Mouse (Mus musculus): ENCODE results near the gene Cpne5. TPM values are rescaled to one million over a fixed set of nuclear protein-coding genes. Genes with fewer than 3 reads are reported as not detected.

Gene Cpne5
- polyA plus RNA-seq, 1 experiment from 2014 or later = 0.93 TPM

DNA sequence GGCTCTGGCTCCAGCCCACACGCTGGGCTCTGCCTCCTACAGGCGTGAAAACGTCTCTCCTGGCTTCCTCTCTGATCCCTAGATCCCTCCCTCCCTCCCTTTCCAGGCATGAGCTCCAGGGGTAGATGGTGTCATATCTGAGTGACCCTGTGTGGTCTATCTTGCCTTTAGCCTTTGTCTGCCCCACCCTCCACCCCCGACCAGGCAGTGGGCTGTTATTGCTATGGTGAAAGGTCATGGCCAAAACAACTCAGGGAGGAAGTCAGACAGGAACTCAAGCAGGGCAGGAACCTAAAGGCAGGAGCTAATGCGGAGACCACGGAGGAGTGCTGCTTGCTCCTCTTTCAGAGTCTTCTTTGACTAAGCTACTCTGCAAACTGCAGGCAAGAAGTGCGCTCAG is 26.1 kb downstream of the Cpne5 start:
- H3K9me3 ChIP-seq (ENCODE audit: control insufficient read depth, low read length) = no peaks in the 10 kb centered on the region
- H3K4me3 ChIP-seq (ENCODE audit: low read depth, low read length) = no peak overlapping the region
- H3K9ac ChIP-seq (ENCODE audit: low read depth, low read length) = no peak overlapping the region
- 40% methylated on average over 7 of the region's 7 CpGs for WGBS
- no peaks in the 10 kb centered on the region; the same call in 1 of the 2 replicates for H3K27me3 ChIP-seq (replicated peaks; ENCODE audit: control insufficient read depth, insufficient read depth, low read length)
- no peak overlapping the region for H3K27ac ChIP-seq (ENCODE audit: low read depth, low read length)
- no peak overlapping the region for H3K4me2 ChIP-seq
- ATAC-seq (replicated peaks; ENCODE audit: low FRiP score) (no peak), DNase-seq (ENCODE audit: low spot score) (no peak)
- H3K36me3 ChIP-seq (ENCODE audit: control insufficient read depth, insufficient read depth, low read length) = no peaks in the 10 kb centered on the region
- no peaks in the 10 kb centered on the region for H3K4me1 ChIP-seq (replicated peaks; ENCODE audit: control insufficient read depth, insufficient read depth, low read length)

DNA sequence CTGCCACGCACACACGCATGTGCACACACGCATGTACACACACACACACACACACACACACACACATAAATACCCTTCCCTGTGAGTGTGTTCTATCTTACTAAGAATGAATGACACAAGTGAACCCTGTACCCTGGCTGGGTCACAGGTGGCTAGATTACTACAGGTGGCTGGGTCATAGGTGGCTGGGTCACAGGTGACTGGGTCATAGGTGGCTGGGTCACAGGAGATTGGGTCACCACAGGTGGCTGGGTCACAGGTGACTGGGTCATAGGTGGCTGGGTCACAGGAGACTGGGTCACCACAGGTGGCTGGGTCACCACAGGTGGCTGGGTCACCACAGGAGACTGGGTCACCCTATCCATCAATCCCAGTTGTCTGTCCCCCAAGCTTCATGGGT is 27.9 kb downstream of the Cpne5 start:
- H3K9me3 ChIP-seq (ENCODE audit: control insufficient read depth, low read length) = no peaks in the 10 kb centered on the region
- H3K9ac ChIP-seq (ENCODE audit: low read depth, low read length) = no peak overlapping the region
- no peaks in the 10 kb centered on the region; the same call in 1 of the 2 replicates for H3K27me3 ChIP-seq (replicated peaks; ENCODE audit: control insufficient read depth, insufficient read depth, low read length)
- ATAC-seq (replicated peaks; ENCODE audit: low FRiP score) = no peak
- H3K27ac ChIP-seq (ENCODE audit: low read depth, low read length) = no peak overlapping the region
- H3K4me3 ChIP-seq (ENCODE audit: low read depth, low read length) = no peak overlapping the region
- no peaks in the 10 kb centered on the region for H3K36me3 ChIP-seq (ENCODE audit: control insufficient read depth, insufficient read depth, low read length)
- H3K4me2 ChIP-seq = no peak overlapping the region
- no peaks in the 10 kb centered on the region for H3K4me1 ChIP-seq (replicated peaks; ENCODE audit: control insufficient read depth, insufficient read depth, low read length)
- no peak for DNase-seq (ENCODE audit: low spot score)
- 89% methylated on average over 3 of the region's 3 CpGs for WGBS

DNA sequence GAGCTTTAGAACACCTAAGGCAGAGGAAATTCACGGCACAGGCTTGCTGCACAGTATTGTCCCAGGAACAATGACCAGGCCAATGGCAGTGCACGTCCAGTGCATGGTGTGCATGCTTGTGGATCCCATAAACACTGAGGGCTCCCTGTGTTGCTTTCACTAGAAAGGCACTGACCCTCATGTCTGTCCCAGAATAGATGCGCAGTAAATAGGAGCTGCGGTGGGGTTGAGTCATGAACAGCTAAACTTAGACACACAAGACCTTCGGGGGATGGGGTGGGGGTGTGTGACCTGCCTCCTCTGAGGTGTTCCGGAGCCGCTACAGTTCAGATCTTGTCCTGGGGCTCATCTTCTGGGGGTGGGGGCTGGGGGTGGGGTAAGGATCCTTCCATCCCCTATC is 31.9 kb downstream of the Cpne5 start:
- no peaks in the 10 kb centered on the region for H3K9me3 ChIP-seq (ENCODE audit: control insufficient read depth, low read length)
- H3K9ac ChIP-seq (ENCODE audit: low read depth, low read length) = no peak overlapping the region
- H3K36me3 ChIP-seq (ENCODE audit: control insufficient read depth, insufficient read depth, low read length) = no peaks in the 10 kb centered on the region
- no peaks in the 10 kb centered on the region; the same call in 1 of the 2 replicates for H3K27me3 ChIP-seq (replicated peaks; ENCODE audit: control insufficient read depth, insufficient read depth, low read length)
- ATAC-seq (replicated peaks; ENCODE audit: low FRiP score) (no peak), DNase-seq (ENCODE audit: low spot score) (no peak)
- WGBS = 82% methylated on average over 7 of the region's 7 CpGs
- no peaks in the 10 kb centered on the region for H3K4me1 ChIP-seq (replicated peaks; ENCODE audit: control insufficient read depth, insufficient read depth, low read length)
- no peak overlapping the region for H3K4me2 ChIP-seq
- H3K27ac ChIP-seq (ENCODE audit: low read depth, low read length) = no peak overlapping the region
- H3K4me3 ChIP-seq (ENCODE audit: low read depth, low read length) = no peak overlapping the region

DNA sequence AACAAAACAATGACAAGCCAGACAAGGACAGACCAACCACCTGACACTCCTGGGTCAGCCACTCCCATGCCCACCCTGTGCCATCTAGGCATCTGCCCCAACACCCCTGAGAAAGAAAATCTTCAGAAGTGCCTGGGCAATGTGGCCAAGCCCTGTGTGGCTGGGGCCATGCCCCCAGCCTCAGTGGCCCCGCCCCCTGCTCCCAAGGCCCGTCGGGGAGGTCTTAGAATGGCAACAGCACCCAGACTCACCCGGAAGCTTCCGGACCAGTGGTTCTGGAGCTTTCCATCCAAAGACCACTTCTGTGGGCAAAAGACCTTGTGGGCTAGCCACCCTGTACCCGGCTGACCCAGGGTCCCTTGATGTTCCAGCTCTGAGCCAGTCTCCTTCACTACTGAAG is 35.4 kb downstream of the Cpne5 start:
- 82% methylated on average over 6 of the region's 6 CpGs for WGBS

DNA sequence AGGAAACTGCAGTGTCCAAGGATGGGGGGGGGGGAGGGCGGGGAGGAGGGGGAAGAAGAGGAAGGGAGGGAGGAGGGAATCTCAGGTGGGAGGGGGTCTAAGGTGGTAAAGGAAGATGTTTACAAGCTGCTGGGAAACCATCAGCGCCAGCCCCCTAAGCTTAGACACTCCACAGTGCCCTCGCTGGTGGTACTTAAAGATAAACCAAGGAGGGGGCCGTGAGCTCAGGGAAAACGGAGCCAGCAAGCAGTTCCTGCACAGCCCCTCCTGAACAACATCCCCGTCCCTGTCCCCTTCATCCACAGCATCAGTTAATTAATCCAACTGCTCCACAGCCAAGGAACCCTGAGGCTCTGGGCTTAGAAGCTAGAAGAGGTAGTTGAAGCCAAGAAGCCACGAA is 38.1 kb downstream of the Cpne5 start:
- ATAC-seq (replicated peaks; ENCODE audit: low FRiP score) = no peak
- H3K27ac ChIP-seq (ENCODE audit: low read depth, low read length) = no peak overlapping the region
- WGBS = 42% methylated on average over 6 of the region's 7 CpGs
- H3K9me3 ChIP-seq (ENCODE audit: control insufficient read depth, low read length) = no peaks in the 10 kb centered on the region
- no peak for DNase-seq (ENCODE audit: low spot score)
- no peaks in the 10 kb centered on the region for H3K36me3 ChIP-seq (ENCODE audit: control insufficient read depth, insufficient read depth, low read length)
- no peaks in the 10 kb centered on the region; the same call in 1 of the 2 replicates for H3K27me3 ChIP-seq (replicated peaks; ENCODE audit: control insufficient read depth, insufficient read depth, low read length)
- no peak overlapping the region for H3K4me3 ChIP-seq (ENCODE audit: low read depth, low read length)
- no peak overlapping the region for H3K9ac ChIP-seq (ENCODE audit: low read depth, low read length)
- no peaks in the 10 kb centered on the region; the same call in 1 of the 2 replicates for H3K4me1 ChIP-seq (replicated peaks; ENCODE audit: control insufficient read depth, insufficient read depth, low read length)
- H3K4me2 ChIP-seq = no peak overlapping the region

More for the DNA sequence above, 35.4 kb downstream of the Cpne5 start:
- Histone ChIP-seq H3K9ac (ENCODE audit: low read depth, low read length) (no peak overlapping the region), H3K27ac (ENCODE audit: low read depth, low read length) (no peak overlapping the region), H3K4me1 (replicated peaks; ENCODE audit: control insufficient read depth, insufficient read depth, low read length) (no peaks in the 10 kb centered on the region), H3K36me3 (ENCODE audit: control insufficient read depth, insufficient read depth, low read length) (no peaks in the 10 kb centered on the region), H3K4me3 (ENCODE audit: low read depth, low read length) (no peak overlapping the region), H3K4me2 (no peak overlapping the region), H3K27me3 (replicated peaks; ENCODE audit: control insufficient read depth, insufficient read depth, low read length) (no peaks in the 10 kb centered on the region; the same call in 1 of the 2 replicates), H3K9me3 (ENCODE audit: control insufficient read depth, low read length) (no peaks in the 10 kb centered on the region)
- ATAC-seq (replicated peaks; ENCODE audit: low FRiP score) (no peak), DNase-seq (ENCODE audit: low spot score) (no peak)

DNA sequence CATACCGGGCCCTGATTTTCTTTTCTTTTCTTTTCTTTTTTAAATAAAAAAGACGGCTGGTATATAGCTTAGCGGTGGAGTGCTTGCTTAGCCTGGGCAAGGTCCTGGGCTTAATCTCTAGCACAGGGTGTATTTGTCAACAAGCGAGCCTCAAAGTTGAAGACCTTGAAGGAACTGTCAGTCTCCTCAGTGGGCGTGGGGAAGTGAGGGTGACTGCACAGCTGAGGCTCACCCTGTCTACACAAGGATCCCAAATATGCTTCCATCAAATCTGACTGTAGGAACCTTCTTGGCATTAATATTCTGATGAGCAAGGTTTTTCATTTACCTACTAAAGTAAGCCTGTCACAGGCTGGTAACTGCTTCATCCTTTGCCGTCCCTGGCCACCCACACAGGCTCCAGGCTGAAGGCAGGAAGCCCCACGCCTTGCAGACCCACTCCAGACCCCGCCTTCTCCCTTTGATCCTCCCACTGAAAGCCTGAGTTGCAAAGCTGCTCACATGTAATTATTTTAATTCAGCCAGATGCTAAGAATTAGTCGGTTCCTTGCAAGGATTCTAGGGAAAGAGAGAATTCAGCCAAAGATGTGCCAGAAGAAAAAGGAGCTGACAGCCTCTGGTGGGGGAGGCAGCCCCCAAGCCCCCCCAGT is 38.7 kb downstream of the Cpne5 start:
- Histone ChIP-seq H3K27me3 (replicated peaks; ENCODE audit: control insufficient read depth, insufficient read depth, low read length) (no peaks in the 10 kb centered on the region; the same call in 1 of the 2 replicates), H3K4me2 (no peak overlapping the region), H3K27ac (ENCODE audit: low read depth, low read length) (no peak overlapping the region), H3K36me3 (ENCODE audit: control insufficient read depth, insufficient read depth, low read length) (no peaks in the 10 kb centered on the region), H3K4me3 (ENCODE audit: low read depth, low read length) (no peak overlapping the region), H3K4me1 (replicated peaks; ENCODE audit: control insufficient read depth, insufficient read depth, low read length) (no peaks in the 10 kb centered on the region; the same call in 1 of the 2 replicates), H3K9me3 (ENCODE audit: control insufficient read depth, low read length) (no peaks in the 10 kb centered on the region), H3K9ac (ENCODE audit: low read depth, low read length) (no peak overlapping the region)
- ATAC-seq (replicated peaks; ENCODE audit: low FRiP score) (no peak), DNase-seq (ENCODE audit: low spot score) (no peak)
- WGBS = 29% methylated on average over 9 of the region's 9 CpGs

DNA sequence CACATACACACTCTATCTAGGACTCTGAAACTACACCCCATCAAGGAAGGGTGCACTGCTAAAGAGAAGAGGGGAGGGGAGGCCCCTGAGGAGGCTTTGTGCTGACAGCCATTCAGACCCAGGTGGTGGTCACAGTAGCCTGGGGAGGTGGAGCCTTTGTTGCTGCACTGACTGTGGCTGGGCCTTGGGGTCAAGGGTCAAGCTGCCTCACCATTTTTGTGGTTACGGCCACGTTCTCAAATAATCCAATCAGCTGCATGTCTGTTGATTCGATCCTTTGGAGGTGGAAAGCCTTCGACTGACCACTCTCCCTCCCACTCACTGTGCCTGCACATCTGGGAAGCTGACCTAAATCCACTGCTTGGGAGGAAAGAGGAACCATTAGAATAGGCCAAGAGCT is 42.4 kb downstream of the Cpne5 start:
- Histone ChIP-seq H3K36me3 (ENCODE audit: control insufficient read depth, insufficient read depth, low read length) (no peaks in the 10 kb centered on the region), H3K27me3 (replicated peaks; ENCODE audit: control insufficient read depth, insufficient read depth, low read length) (no peaks in the 10 kb centered on the region), H3K4me1 (replicated peaks; ENCODE audit: control insufficient read depth, insufficient read depth, low read length) (peaks cover 9% of the 10 kb centered on the region), H3K9ac (ENCODE audit: low read depth, low read length) (no peak overlapping the region), H3K9me3 (ENCODE audit: control insufficient read depth, low read length) (no peaks in the 10 kb centered on the region), H3K4me3 (ENCODE audit: low read depth, low read length) (no peak overlapping the region), H3K27ac (ENCODE audit: low read depth, low read length) (no peak overlapping the region), H3K4me2 (no peak overlapping the region)
- 46% methylated on average over 4 of the region's 4 CpGs for WGBS
- ATAC-seq (replicated peaks; ENCODE audit: low FRiP score) = no peak
- DNase-seq (ENCODE audit: low spot score) = no peak

DNA sequence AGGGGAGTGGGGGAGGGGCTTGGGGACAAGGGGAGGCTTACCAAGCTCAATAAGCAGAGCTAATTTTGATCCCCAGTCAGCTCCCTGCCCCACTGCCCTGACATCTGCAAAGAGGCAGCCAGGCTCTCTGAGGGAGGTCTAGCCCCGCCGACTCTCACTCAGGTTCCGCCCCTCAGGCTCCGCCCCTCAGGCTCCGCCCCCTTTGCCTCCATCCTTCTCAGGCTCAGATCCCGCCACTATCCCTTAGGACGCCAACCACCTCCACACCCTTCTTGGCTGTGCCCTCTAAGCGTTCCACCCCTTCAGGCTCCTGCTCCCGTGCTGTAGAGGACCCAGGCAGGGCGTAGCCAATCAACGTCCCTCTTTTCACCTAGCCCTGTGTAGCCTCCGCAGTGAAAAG is 49.0 kb downstream of the Cpne5 start:
- ATAC-seq (replicated peaks; ENCODE audit: low FRiP score) = 0 out of 2 replicates have a peak, but pooled peaks have one; percentile 36
- 7% methylated on average over 12 of the region's 12 CpGs for WGBS
- peak overlapping the region; percentile 45 for H3K4me2 ChIP-seq

More for the DNA sequence above, 49.0 kb downstream of the Cpne5 start:
- no peak overlapping the region for H3K27ac ChIP-seq (ENCODE audit: low read depth, low read length)
- peaks cover 20% of the 10 kb centered on the region for H3K4me1 ChIP-seq (replicated peaks; ENCODE audit: control insufficient read depth, insufficient read depth, low read length)
- H3K9me3 ChIP-seq (ENCODE audit: control insufficient read depth, low read length) = no peaks in the 10 kb centered on the region
- DNase-seq (ENCODE audit: low spot score) = peak; percentile 53
- peaks cover 18% of the 10 kb centered on the region for H3K27me3 ChIP-seq (replicated peaks; ENCODE audit: control insufficient read depth, insufficient read depth, low read length)
- no peak overlapping the region for H3K4me3 ChIP-seq (ENCODE audit: low read depth, low read length)
- no peaks in the 10 kb centered on the region for H3K36me3 ChIP-seq (ENCODE audit: control insufficient read depth, insufficient read depth, low read length)
- no peak overlapping the region for H3K9ac ChIP-seq (ENCODE audit: low read depth, low read length)

All from liver, embryonic 11.5 days (tissue).